Mouse (Mus musculus) kidney, embryonic 15.5 days (tissue): ENCODE results near the gene Adarb2. TPM values are rescaled to one million over a fixed set of nuclear protein-coding genes. Genes with fewer than 3 reads are reported as not detected.

Experiments
- ATAC-seq: fragments of 200-750 bp; cut with Nextera tagmentation; replicated peaks from 2 replicates; pipeline ENCODE4 v1.8.0; 2017; ENCODE audit warnings: moderate TSS enrichment; ENCODE audit not compliant: low FRiP score
- H3K27ac ChIP-seq: fragments of 300-500 bp; sonication (generic); 2 replicates; pipeline ENCODE4 v1.5.1; 2015; ENCODE audit warnings: mild to moderate bottlenecking, inconsistent platforms
- H3K27me3 ChIP-seq: fragments of 300-500 bp; sonication (generic); 2 replicates; pipeline ENCODE4 v1.6.1; 2015; ENCODE audit warnings: inconsistent platforms
- H3K36me3 ChIP-seq: fragments of 300-500 bp; sonication (generic); 2 replicates; pipeline ENCODE4 v1.6.1; 2015; ENCODE audit warnings: inconsistent platforms
- H3K4me1 ChIP-seq: fragments of 300-500 bp; sonication (generic); 2 replicates; pipeline ENCODE4 v1.6.1; 2015; ENCODE audit warnings: inconsistent platforms
- H3K4me2 ChIP-seq: fragments of 300-500 bp; sonication (generic); 2 replicates; pipeline ENCODE4 v1.6.1; 2015; ENCODE audit warnings: moderate library complexity, mild to moderate bottlenecking, inconsistent platforms
- H3K4me3 ChIP-seq: fragments of 300-500 bp; sonication (generic); replicated peaks from 2 replicates; pipeline ENCODE4 v1.5.1; 2015; ENCODE audit warnings: mild to moderate bottlenecking, inconsistent platforms
- H3K9ac ChIP-seq: fragments of 300-500 bp; sonication (generic); 2 replicates; pipeline ENCODE4 v1.6.1; 2015; ENCODE audit warnings: mild to moderate bottlenecking, inconsistent platforms
- H3K9me3 ChIP-seq: fragments of 300-500 bp; sonication (generic); replicated peaks from 2 replicates; pipeline ENCODE4 v1.6.1; 2016; ENCODE audit warnings: inconsistent platforms
- whole genome bisulfite sequencing: fragments of 180-500 bp; shearing (Covaris S2); methylation state at CpG from one replicate; pipeline ENCODE4 v1.1.7; 2015; ENCODE audit warnings: mixed read lengths; 5-methylcytosine and 5-hydroxymethylcytosine counted together
- polyA plus RNA-seq: library from polyadenylated mRNA; unstranded; fragments of >200 nt; fragmentation: Nextera tagmentation; extraction: Ambion mirVana; gene quantifications from 2 replicates; pipeline ENCODE4 v1.2.1, GENCODE M21; 2015

Adarb2 gene
- polyA plus RNA-seq, 1 experiment from 2014 or later = 0.51 TPM

DNA sequence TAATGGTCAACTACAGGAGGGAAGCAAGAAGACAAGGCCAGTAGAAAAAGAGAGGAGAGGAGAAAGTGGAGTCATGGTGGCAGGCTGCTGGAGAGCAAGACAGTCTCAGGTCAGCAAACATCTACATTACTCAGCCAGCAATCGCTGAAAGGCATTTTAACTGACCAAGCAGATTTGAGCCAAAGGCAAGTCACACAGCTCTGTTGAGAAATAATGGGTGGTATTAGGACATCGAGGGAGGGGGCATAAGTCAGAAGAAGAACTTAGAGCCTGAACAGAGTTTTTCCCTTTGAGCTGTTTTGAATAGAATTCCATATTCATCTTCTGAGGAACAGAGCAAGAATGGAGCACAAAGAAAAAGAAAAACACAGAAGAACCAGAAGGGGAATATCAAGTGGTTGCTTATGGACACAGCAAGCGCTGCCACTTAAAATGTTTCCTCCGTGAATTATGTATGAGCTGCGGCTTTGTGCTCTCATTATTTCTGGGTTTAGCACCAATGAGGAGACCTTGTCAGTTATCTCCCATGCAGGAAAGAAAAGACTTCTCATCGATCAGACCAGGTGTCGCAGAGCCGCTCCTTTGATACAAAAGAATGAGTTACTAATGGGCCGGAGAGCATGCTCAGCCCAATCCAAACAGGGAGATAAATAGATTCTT, 477.9 kb downstream of the Adarb2 start:
- Histone ChIP-seq H3K4me2 (no peak overlapping the region), H3K4me3 (no peak overlapping the region), H3K27me3 (no peaks in the 10 kb centered on the region), H3K9ac (no peak overlapping the region), H3K9me3 (no peaks in the 10 kb centered on the region), H3K36me3 (no peaks in the 10 kb centered on the region), H3K27ac (no peak overlapping the region), H3K4me1 (no peaks in the 10 kb centered on the region)
- no peak for ATAC-seq
- 85% methylated on average over 9 of the region's 9 CpGs for WGBS

DNA sequence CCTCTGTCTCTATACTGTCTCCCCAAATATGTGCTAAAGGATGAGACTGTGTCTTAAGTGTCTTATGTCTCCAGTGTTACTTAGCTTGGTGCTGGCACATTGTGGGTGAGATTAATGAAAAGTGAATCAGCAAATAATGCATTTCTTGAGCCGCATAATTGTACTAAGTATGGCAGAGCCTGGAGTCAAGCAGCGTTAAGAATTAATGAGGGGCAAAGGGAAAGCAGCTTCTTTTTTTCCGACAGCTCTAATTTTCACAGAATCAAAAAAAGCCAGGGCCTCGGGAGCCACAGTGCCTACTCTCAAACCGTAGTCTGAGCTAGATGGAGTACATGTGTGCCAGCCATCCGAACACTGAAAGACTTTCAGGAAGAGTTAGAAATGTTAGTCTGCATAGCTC, 488.8 kb downstream of the Adarb2 start:
- H3K4me3 ChIP-seq = no peak overlapping the region
- no peaks in the 10 kb centered on the region for H3K4me1 ChIP-seq
- 75% methylated on average over 6 of the region's 6 CpGs for WGBS
- H3K36me3 ChIP-seq = no peaks in the 10 kb centered on the region
- no peak for ATAC-seq
- no peaks in the 10 kb centered on the region for H3K27me3 ChIP-seq
- H3K4me2 ChIP-seq = no peak overlapping the region
- H3K9me3 ChIP-seq = no peaks in the 10 kb centered on the region
- no peak overlapping the region for H3K9ac ChIP-seq
- H3K27ac ChIP-seq = no peak overlapping the region

DNA sequence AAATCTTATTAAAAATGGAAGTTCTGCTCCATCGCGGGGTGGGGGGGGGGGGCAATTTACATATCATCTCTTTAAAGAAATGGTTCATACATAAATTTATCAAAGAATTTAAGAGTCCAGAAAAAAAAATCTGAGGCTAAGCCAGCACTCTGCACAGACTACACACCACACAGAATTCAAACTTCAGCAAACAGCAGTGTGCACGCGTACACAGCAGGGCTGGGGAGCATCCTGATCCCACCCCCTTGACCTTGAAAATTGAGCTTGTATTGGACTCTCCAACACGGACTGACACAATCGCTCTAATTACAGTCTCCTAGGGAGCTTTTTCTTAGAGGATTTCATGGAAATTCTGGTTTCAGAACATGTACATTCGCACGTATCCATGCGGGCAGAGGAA, 490.1 kb downstream of the Adarb2 start:
- Histone ChIP-seq H3K4me1 (no peaks in the 10 kb centered on the region), H3K9ac (no peak overlapping the region), H3K27ac (no peak overlapping the region), H3K9me3 (no peaks in the 10 kb centered on the region), H3K27me3 (no peaks in the 10 kb centered on the region), H3K36me3 (no peaks in the 10 kb centered on the region), H3K4me3 (no peak overlapping the region), H3K4me2 (no peak overlapping the region)
- WGBS = 76% methylated on average over 9 of the region's 9 CpGs
- ATAC-seq = no peak

DNA sequence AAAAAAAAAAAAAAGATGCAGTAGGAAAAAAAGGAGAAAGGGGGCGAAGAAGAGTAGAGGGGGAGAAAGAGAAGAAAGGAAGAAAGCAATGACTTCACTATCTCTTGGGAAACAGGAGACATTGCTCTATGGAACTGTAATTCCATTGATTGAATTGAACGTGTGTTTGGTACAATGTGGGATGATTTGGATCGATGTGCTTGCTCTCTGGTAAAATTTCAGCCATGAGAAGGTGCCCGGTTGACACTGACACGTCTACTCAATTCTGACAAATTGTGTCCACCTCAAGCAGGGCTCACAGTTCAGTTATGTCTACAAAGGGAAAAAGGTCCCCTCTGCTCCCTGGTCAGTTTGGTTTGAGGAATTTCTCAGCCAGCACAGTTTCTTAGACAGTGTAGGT, 495.8 kb downstream of the Adarb2 start:
- no peaks in the 10 kb centered on the region for H3K27me3 ChIP-seq
- H3K4me3 ChIP-seq = no peak overlapping the region
- H3K4me1 ChIP-seq = no peaks in the 10 kb centered on the region
- H3K9me3 ChIP-seq = no peaks in the 10 kb centered on the region
- WGBS = 90% methylated on average over 5 of the region's 5 CpGs
- H3K36me3 ChIP-seq = no peaks in the 10 kb centered on the region
- H3K27ac ChIP-seq = no peak overlapping the region
- no peak overlapping the region for H3K4me2 ChIP-seq
- ATAC-seq = no peak
- H3K9ac ChIP-seq = no peak overlapping the region

DNA sequence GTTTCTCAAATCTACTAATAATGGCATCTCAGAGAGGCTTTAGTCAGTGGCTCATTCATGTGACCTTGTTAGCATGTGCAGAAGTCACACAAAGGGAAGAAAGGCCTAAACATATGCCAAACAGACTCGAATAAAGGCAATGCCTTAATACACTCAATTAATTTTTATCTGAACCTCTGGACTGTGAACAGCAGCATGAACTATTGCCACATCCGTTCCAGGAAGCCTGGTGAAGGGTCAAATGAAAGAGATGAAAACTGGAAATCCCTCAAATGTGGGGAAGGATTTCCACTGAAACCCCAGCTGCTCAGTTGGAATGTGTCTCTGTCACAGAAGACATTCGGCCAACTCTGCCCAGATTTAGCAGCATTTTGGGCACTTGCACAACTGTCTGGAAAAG, 497.2 kb downstream of the Adarb2 start:
- 52% methylated on average over 3 of the region's 3 CpGs for WGBS
- ATAC-seq = no peak

DNA sequence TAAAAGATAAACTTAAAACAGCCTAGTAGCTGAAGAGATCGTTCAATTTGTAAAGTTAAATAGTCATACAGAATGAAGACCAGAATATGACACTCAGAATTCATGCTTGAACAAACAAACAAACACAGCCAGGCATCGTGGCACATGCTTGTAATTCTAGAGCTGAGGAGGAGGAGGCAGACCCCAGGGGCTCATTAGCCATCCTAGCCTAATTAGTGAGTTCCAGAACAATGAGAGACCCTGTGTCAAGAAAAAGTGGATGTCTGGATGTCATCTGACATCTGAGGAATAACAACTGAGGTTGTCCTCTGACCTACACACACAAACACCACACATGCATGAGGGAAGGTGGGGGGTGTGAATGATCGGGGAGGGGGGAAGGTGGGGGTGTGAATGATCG, 498.3 kb downstream of the Adarb2 start:
- no peaks in the 10 kb centered on the region for H3K36me3 ChIP-seq
- no peak overlapping the region for H3K27ac ChIP-seq
- H3K4me3 ChIP-seq = no peak overlapping the region
- H3K9me3 ChIP-seq = no peaks in the 10 kb centered on the region
- no peaks in the 10 kb centered on the region for H3K4me1 ChIP-seq
- H3K4me2 ChIP-seq = no peak overlapping the region
- 61% methylated on average over 4 of the region's 4 CpGs for WGBS
- ATAC-seq = no peak
- H3K9ac ChIP-seq = no peak overlapping the region
- H3K27me3 ChIP-seq = no peaks in the 10 kb centered on the region

More for the DNA sequence above, 497.2 kb downstream of the Adarb2 start:
- no peak overlapping the region for H3K4me2 ChIP-seq
- H3K27me3 ChIP-seq = no peaks in the 10 kb centered on the region
- H3K4me3 ChIP-seq = no peak overlapping the region
- H3K27ac ChIP-seq = no peak overlapping the region
- no peaks in the 10 kb centered on the region for H3K4me1 ChIP-seq
- H3K9ac ChIP-seq = no peak overlapping the region
- no peaks in the 10 kb centered on the region for H3K9me3 ChIP-seq
- H3K36me3 ChIP-seq = no peaks in the 10 kb centered on the region

DNA sequence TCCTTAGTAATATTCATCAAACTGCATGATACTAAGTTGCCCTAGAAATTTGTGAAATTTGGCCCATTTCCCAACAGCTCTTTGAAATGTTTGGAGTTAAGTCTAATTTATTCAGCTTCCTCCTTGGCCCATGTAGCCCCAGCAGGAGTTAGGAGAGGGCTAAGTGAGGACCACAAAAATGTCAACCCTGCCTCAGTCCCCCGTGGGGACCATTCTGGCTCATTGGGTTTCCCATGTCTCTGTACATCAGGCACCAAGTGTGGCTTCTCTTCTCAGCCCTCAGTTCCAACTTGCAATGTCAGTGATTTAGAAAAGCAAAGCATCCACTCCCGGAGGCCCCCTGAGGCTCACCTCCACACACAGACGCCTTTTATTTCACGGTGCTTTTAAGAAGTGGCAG, 502.6 kb downstream of the Adarb2 start:
- no peak overlapping the region for H3K4me2 ChIP-seq
- no peaks in the 10 kb centered on the region for H3K4me1 ChIP-seq
- no peaks in the 10 kb centered on the region for H3K9me3 ChIP-seq
- no peaks in the 10 kb centered on the region for H3K27me3 ChIP-seq
- H3K9ac ChIP-seq = no peak overlapping the region
- no peak overlapping the region for H3K27ac ChIP-seq
- no peak overlapping the region for H3K4me3 ChIP-seq
- H3K36me3 ChIP-seq = no peaks in the 10 kb centered on the region
- no peak for ATAC-seq
- WGBS = 39% methylated on average over 4 of the region's 4 CpGs

DNA sequence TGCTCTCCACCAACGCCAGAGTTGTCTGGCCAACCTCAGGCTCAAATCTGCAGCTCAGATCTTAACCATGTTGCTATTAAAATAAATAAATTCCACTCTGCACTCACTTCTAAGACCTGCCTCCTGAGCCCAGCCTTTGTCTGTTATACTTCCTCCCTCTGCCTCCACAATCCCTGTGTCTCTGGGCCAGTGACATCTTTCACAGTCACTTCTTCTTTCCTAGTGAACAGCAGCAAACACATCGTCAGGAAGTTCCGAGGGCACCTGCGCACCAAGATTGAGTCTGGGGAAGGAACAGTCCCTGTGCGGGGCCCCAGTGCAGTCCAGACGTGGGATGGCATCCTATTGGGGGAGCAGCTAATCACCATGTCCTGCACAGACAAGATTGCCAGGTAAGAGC, 510.7 kb downstream of the Adarb2 start:
- no peak overlapping the region for H3K4me2 ChIP-seq
- H3K4me3 ChIP-seq = no peak overlapping the region
- H3K36me3 ChIP-seq = no peaks in the 10 kb centered on the region
- H3K9ac ChIP-seq = no peak overlapping the region
- ATAC-seq = no peak
- H3K9me3 ChIP-seq = no peaks in the 10 kb centered on the region
- H3K27ac ChIP-seq = no peak overlapping the region
- H3K4me1 ChIP-seq = no peaks in the 10 kb centered on the region
- H3K27me3 ChIP-seq = no peaks in the 10 kb centered on the region
- 80% methylated on average over 6 of the region's 6 CpGs for WGBS

DNA sequence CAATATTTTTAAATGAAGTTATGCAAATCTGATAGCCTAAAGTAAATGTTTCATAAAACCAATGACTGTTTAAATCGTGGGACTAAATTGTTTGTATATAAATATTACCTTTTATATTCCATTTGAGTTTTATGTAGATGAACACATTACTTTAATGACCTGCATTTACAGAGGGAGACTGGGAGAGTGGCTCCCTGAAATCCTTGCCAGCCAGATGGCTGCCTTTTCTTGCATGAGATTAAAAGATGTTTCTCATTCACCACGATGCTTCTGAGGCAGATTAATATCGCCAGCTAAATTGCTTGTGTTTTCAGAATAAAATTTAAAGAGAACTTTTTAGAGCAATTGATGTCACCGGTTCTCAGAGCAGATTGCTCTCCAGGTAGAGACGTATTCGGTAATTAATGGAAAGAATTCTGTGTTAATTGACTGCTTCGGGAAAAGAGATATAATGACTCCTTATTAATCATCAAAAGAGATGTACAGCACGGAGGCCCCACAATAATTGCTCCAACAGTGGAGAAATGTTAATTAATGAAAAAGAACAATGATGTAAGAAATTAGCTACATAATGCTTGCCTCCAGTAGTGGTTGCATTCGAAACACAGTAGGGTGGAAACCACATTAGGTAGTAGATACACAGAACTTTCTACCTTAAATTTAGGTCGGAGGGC, 527.4 kb downstream of the Adarb2 start:
- Histone ChIP-seq H3K27me3 (peaks cover 18% of the 10 kb centered on the region), H3K36me3 (no peaks in the 10 kb centered on the region), H3K27ac (no peak overlapping the region), H3K9me3 (no peaks in the 10 kb centered on the region), H3K4me2 (no peak overlapping the region), H3K4me1 (no peaks in the 10 kb centered on the region), H3K9ac (no peak overlapping the region), H3K4me3 (no peak overlapping the region)
- WGBS = 88% methylated on average over 10 of the region's 10 CpGs
- no peak for ATAC-seq

DNA sequence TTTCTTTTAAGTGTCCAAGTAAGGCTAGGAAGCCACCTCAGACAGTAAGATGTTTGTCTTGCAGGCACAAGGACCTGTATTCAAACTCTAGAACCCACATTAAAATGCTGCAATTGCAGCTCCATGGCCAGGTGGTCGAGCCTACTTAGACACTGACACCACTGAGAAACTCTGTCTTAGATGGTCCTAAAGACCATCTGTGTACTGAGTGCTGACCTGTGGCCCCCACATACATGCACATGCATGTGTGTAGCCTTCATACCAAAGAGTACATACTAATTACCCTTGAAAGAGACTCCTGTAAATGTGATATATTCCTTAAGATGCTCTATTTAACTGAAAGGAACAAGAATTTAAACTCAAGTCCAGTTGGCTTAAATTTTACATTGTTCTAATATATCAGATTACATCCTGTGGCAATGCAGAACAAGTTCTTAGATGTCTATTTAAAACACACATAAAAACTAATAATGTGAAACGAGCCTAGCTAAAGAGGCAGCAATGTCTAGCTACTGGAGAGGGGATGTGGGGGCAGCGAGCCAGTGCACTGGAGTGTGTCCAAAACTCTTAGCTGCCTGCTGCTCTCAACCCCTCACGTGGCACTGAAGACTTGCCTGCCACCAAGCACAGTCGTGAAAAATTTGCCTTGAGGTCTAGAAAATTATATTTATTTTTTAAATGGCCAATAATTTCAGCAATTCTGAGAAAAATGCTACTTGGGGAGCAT, 534.6 kb downstream of the Adarb2 start:
- H3K9ac ChIP-seq = no peak overlapping the region
- no peaks in the 10 kb centered on the region for H3K9me3 ChIP-seq
- no peaks in the 10 kb centered on the region for H3K36me3 ChIP-seq
- 0 out of 2 replicates have a peak, but pooled peaks cover 6% of the 10 kb centered on the region for H3K4me1 ChIP-seq
- H3K4me2 ChIP-seq = no peak overlapping the region
- H3K27me3 ChIP-seq = peaks cover 34% of the 10 kb centered on the region
- no peak overlapping the region for H3K27ac ChIP-seq
- H3K4me3 ChIP-seq = no peak overlapping the region
- WGBS = 30% methylated on average over 5 of the region's 5 CpGs
- ATAC-seq = peak; percentile 98

DNA sequence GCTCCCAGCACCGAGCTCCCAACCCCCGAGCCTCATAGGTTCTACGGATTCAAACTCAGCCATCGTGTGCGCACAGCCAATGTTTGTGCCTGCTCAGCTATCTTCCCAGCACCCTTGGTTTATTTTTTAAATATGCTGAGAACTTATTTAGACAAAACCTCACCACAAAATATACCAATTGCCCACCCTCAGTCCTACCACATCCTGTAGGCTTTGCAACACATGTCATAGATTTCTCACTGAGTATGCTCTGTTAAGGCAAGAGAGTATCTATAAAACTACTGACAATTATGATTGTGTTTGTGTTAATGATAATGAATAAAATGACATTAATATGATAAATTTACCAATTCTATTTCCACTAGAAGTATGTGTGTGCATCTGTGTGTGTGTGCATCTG, 540.1 kb downstream of the Adarb2 start:
- H3K9me3 ChIP-seq = no peaks in the 10 kb centered on the region
- no peak overlapping the region for H3K27ac ChIP-seq
- H3K4me3 ChIP-seq = no peak overlapping the region
- no peaks in the 10 kb centered on the region for H3K36me3 ChIP-seq
- peaks cover 19% of the 10 kb centered on the region for H3K27me3 ChIP-seq
- no peak for ATAC-seq
- WGBS = 92% methylated on average over 5 of the region's 5 CpGs
- H3K4me1 ChIP-seq = 0 out of 2 replicates have a peak, but pooled peaks cover under 1% of the 10 kb centered on the region
- H3K9ac ChIP-seq = no peak overlapping the region
- no peak overlapping the region for H3K4me2 ChIP-seq

DNA sequence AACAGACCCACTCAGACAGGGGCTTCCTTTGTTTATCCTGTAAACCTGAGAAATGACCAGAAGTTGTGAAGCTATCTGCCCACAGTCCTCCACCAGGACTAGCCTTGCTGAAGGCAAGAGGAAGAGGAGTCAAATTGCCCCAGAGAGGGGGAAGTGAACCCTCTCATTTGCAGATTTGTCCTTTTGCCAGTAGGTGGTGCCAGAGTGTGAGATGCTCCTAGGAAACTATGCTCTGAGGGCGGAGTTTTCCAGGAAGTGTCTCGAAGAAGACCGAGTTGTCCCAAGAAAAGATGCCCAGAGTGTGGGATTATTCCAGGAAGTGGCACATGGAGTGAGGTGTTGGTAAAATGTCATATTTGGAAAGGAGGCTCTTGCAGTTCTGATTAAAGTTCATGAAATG, 541.9 kb downstream of the Adarb2 start:
- no peaks in the 10 kb centered on the region for H3K9me3 ChIP-seq
- WGBS = 51% methylated on average over 3 of the region's 3 CpGs
- no peaks in the 10 kb centered on the region for H3K4me1 ChIP-seq
- 0 out of 2 replicates have a peak, but pooled peaks cover 11% of the 10 kb centered on the region for H3K27me3 ChIP-seq
- H3K27ac ChIP-seq = no peak overlapping the region
- no peak for ATAC-seq
- H3K9ac ChIP-seq = no peak overlapping the region
- no peak overlapping the region for H3K4me2 ChIP-seq
- no peak overlapping the region for H3K4me3 ChIP-seq
- no peaks in the 10 kb centered on the region for H3K36me3 ChIP-seq
